Mouse (Mus musculus): ENCODE data around the gene Gm364.

The Gm364 gene

DNA sequence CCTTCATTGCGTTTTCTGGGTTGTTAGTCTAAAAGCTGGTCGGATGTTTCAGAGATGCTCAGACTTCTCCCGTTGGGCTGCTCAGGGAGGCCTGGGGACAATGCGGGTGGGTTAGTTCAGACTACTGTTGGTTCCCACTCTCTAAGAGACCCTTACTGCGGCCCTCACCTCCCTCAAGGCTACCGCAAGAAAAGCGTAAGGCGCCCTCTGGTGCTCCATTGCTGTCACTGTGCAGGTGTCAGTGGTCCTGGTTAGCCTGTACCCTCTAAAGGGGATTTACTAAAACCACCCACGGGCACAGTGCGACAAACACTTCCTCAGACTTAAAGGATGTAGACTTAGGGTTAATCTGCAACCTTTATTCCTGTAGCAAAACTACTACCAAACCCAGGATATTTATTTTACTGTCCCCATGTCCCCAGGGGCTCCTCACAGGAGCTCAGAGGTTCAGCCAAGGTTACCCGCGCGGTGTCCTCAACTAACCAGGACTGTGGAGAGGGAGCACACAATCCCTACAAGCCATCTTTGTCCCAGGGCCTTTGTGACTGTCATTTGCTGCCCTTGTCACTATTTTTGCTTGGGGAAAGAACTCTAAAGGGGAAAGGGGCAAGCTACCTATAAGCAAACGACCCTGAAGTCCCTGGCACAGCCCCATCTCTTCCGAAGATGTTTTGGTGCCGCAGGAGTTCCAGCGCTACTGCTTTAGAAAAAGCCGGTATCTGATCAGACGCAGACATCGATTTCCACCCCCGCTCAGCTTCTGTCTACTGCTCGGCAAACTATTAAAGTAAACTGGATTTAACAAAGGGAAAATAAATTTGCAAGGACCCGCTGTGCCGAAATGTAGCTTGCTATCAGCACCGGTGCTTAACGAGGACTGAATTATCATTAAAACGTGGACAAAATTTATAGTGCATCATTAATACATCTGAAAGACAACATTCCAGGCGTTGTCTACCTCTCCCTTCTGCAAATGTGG lies 112.5 kb downstream of the Gm364 start:
- no peaks in the 10 kb centered on the region for H3K27me3 ChIP-seq (ENCODE audit: insufficient read depth, low read length)
- H3K36me3 ChIP-seq (ENCODE audit: insufficient read depth, low read length): no peaks in the 10 kb centered on the region
- no peaks in the 10 kb centered on the region; the same call in 1 of the 2 replicates for H3K4me1 ChIP-seq (replicated peaks; ENCODE audit: low read depth, low read length)
- H3K4me3 ChIP-seq (replicated peaks; ENCODE audit: low read length): 0 out of 2 replicates have a peak overlapping the region, but pooled peaks have one; percentile 7
- TF ChIP-seq NANOG (IDR thresholded peaks at IDR 0.05; ENCODE audit: borderline replicate concordance, low read length) (no peak), CTCF (conservative IDR thresholded peaks at IDR 0.05; ENCODE audit: low read length) (peak; percentile 18; the same call in 1 of the 2 replicates)
- no peaks in the 10 kb centered on the region for H3K9me3 ChIP-seq (ENCODE audit: low read length)

Data from E14TG2a.4 (cell line).